Mouse (Mus musculus): ENCODE results near the gene Numb.

The Numb gene

GRCm38 (mm10) chr12:83781204-83781603, 140.5 kb downstream of the Numb start:
- DNase-seq = peak; percentile 81 to 88

- no peak for DNase-seq
Measured at GRCm38 (mm10) chr12:83780181-83780580, 141.6 kb downstream of the Numb start.

- DNase-seq = no peak
Measured at GRCm38 (mm10) chr12:83776766-83777165, 145.0 kb downstream of the Numb start.

- peak; percentile 70 to 76 for DNase-seq
Measured at GRCm38 (mm10) chr12:83775621-83776020, 146.1 kb downstream of the Numb start.

GRCm38 (mm10) chr12:83770418-83771256, 151.1 kb downstream of the Numb start:
- peak; percentile 84 to 89 for DNase-seq

GRCm38 (mm10) chr12:83768235-83768899, 153.4 kb downstream of the Numb start:
- no peak for DNase-seq

GRCm38 (mm10) chr12:83767833-83768232, 153.9 kb downstream of the Numb start:
- no peak for DNase-seq

GRCm38 (mm10) chr12:83765965-83766603, 155.7 kb downstream of the Numb start:
- DNase-seq = no peak

- DNase-seq = no peak
Measured at GRCm38 (mm10) chr12:83764519-83764918, 157.2 kb downstream of the Numb start.

- DNase-seq = no peak
Measured at GRCm38 (mm10) chr12:83764044-83764365, 157.7 kb downstream of the Numb start.

GRCm38 (mm10) chr12:83763311-83764043, 158.3 kb downstream of the Numb start, which contains the start of gene Papln:
Gene Papln, plus strand, starts transcription at chr12:83763634.
- peak; percentile 51 to 62 for DNase-seq

- no peak for DNase-seq
Measured at GRCm38 (mm10) chr12:83762706-83763105, 159.0 kb downstream of the Numb start.

GRCm38 (mm10) chr12:83760201-83760600, 161.5 kb downstream of the Numb start:
- no peak for DNase-seq

- DNase-seq = no peak
Measured at GRCm38 (mm10) chr12:83758735-83759134, 163.0 kb downstream of the Numb start.

- DNase-seq = peak; percentile 34 to 49
Measured at GRCm38 (mm10) chr12:83752495-83752894, 169.2 kb downstream of the Numb start.

- no peak for DNase-seq
Measured at GRCm38 (mm10) chr12:83749186-83749585, 172.5 kb downstream of the Numb start.

Measured in cerebellum, postnatal 10 days (tissue).